Mouse (Mus musculus): ENCODE measurements around the gene Kcng4. TPM values are rescaled to one million over a fixed set of nuclear protein-coding genes. Genes with fewer than 3 reads are reported as not detected.

Kcng4 gene
- total and polyA plus RNA-seq, 3 experiments = 0.05 to 0.33 (median 0.23) TPM

DNA sequence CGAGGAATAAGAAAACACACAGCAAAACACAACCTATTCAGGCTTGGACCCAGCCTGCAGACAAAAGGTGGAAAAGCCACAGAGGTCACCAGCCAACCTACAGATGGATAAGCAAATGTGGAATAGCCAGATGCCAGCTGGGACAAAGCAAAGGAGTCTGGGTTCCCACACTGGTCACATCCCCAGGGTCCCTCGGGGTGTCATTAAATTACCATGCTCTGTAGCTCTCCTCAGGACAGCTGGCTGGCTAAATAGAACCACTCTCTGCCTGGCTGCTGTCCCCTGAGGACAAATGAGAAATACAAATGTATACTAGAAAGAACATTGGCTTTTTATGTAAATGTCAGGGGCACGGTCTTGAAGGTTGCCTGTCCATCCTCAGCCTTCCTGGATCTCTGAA, 4.6 kb downstream of the Kcng4 start:
- intact Hi-C loops (cut with DNase I) = no loop called here
- no peaks in the 10 kb centered on the region; the same call in 1 of the 2 replicates for H3K27me3 ChIP-seq (ENCODE audit: control insufficient read depth, insufficient read depth, low read length)

DNA sequence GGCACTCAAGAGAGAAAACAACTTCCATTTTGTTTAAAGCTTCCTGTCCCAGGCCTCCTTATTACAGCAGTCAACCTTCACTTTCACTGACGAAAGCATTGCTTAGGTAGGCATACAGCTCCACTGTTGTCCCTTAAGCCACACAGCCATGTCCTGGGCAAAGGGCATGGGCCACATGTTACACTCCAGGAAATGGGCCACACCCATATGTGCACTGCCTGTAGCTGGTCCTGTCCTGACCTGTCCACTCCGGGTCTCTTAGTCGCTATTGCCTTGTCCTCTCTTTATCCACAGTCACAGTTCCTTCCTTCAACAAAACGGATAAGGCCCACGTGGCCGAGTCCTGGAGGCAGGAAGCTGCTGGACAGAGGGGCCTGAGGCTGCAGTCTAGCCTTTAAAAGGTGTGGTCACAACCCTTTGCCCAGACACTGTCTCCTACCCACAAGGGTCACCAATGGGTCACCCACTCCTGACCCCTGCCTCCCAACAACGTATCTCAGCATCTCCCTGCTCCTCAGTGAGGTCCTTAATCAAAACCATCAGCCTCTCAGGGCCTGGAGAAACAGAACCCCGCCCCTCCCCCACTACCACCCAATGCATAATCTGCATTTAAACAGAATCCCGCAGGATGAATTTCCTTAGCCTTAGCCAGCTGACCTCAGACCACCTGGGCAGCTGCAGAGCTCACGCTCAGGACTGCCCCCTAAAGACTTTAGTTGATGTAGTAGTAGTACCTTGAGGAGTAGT, 7.7 kb downstream of the Kcng4 start:
- H3K27ac ChIP-seq = no peak overlapping the region
- H3K36me3 ChIP-seq (ENCODE audit: control insufficient read depth, insufficient read depth, low read length) = no peaks in the 10 kb centered on the region
- H3K27me3 ChIP-seq (ENCODE audit: control insufficient read depth, insufficient read depth, low read length) = no peaks in the 10 kb centered on the region
- H3K9ac ChIP-seq (ENCODE audit: low read depth, low read length) = no peak overlapping the region
- no peak for DNase-seq
- H3K4me3 ChIP-seq = no peak overlapping the region
- no peak for TF ChIP-seq POLR2A (IDR thresholded peaks at IDR 0.05; ENCODE audit: insufficient read depth, low read depth, low read length)
- no peak for TF ChIP-seq CTCF (IDR thresholded peaks at IDR 0.05)
- no peak for TF ChIP-seq EP300 (IDR thresholded peaks at IDR 0.05; ENCODE audit: insufficient read depth, low read depth, low read length)
- no peaks in the 10 kb centered on the region for H3K4me1 ChIP-seq (ENCODE audit: control insufficient read depth, insufficient read depth, low read length)
- 51% methylated on average over 10 of the region's 10 CpGs for WGBS
- no peaks in the 10 kb centered on the region for H3K79me2 ChIP-seq (replicated peaks; ENCODE audit: control insufficient read depth, insufficient read depth, low read length)
- intact Hi-C loops (cut with DNase I) = no loop called here

More for the DNA sequence above, 4.6 kb downstream of the Kcng4 start:
- Histone ChIP-seq H3K36me3 (ENCODE audit: control insufficient read depth, insufficient read depth, low read length) (no peaks in the 10 kb centered on the region), H3K79me2 (replicated peaks; ENCODE audit: control insufficient read depth, insufficient read depth, low read length) (no peaks in the 10 kb centered on the region), H3K4me1 (ENCODE audit: control insufficient read depth, insufficient read depth, low read length) (peaks cover 4% of the 10 kb centered on the region), H3K9ac (ENCODE audit: low read depth, low read length) (no peak overlapping the region), H3K4me3 (no peak overlapping the region), H3K27ac (no peak overlapping the region)
- 57% methylated on average over 3 of the region's 3 CpGs for WGBS
- TF ChIP-seq EP300 (IDR thresholded peaks at IDR 0.05; ENCODE audit: insufficient read depth, low read depth, low read length) (no peak), CTCF (IDR thresholded peaks at IDR 0.05) (no peak), POLR2A (IDR thresholded peaks at IDR 0.05; ENCODE audit: insufficient read depth, low read depth, low read length) (no peak)
- no peak for DNase-seq

DNA sequence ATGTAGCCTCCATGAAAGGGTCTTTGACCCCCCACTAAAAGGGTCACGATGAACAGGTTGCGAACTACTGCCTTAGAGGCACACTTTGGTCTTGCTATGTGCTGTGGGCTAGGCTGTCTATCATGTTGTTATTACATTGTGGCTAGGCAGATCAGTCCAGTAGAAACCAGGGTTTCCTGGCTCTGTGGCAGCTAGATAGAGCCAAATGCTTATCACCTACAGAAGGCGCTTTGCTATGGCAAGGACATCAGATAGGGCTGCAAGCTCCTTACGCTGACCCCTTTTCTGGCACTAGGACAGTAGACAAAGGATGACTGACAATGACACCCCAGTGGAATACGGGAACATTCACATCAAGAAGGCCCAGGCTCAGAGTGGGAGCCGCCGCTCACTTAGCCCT, 8.3 kb downstream of the Kcng4 start:
- Histone ChIP-seq H3K4me1 (ENCODE audit: control insufficient read depth, insufficient read depth, low read length) (no peaks in the 10 kb centered on the region), H3K27ac (no peak overlapping the region), H3K9ac (ENCODE audit: low read depth, low read length) (no peak overlapping the region), H3K36me3 (ENCODE audit: control insufficient read depth, insufficient read depth, low read length) (no peaks in the 10 kb centered on the region), H3K79me2 (replicated peaks; ENCODE audit: control insufficient read depth, insufficient read depth, low read length) (no peaks in the 10 kb centered on the region), H3K27me3 (ENCODE audit: control insufficient read depth, insufficient read depth, low read length) (no peaks in the 10 kb centered on the region), H3K4me3 (no peak overlapping the region)
- intact Hi-C loops (cut with DNase I) = no loop called here
- 88% methylated on average over 7 of the region's 7 CpGs for WGBS
- TF ChIP-seq CTCF (IDR thresholded peaks at IDR 0.05) = no peak
- no peak for TF ChIP-seq EP300 (IDR thresholded peaks at IDR 0.05; ENCODE audit: insufficient read depth, low read depth, low read length)
- TF ChIP-seq POLR2A (IDR thresholded peaks at IDR 0.05; ENCODE audit: insufficient read depth, low read depth, low read length) = no peak
- DNase-seq = no peak

DNA sequence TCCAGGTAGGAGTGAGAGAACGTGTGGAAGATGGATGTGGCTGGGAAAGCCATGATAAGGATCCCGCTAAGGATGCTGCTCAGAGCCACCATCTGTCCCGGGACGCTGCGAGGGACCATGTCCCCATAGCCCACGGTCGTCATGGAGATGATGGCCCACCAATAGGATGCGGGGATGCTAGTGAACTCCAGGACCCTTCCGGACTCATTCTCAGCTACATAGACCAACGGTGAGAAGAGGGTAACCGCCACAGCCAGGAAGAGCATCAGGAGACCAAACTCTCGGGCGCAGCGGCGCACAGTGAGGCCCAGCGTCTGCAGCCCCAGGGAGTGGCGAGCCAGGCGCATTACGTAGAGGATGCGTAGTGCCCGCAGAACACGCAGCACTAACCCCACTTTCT, 9.7 kb downstream of the Kcng4 start:
- Histone ChIP-seq H3K27ac (no peak overlapping the region), H3K79me2 (replicated peaks; ENCODE audit: control insufficient read depth, insufficient read depth, low read length) (no peaks in the 10 kb centered on the region), H3K4me3 (no peak overlapping the region), H3K36me3 (ENCODE audit: control insufficient read depth, insufficient read depth, low read length) (no peaks in the 10 kb centered on the region), H3K9ac (ENCODE audit: low read depth, low read length) (no peak overlapping the region), H3K4me1 (ENCODE audit: control insufficient read depth, insufficient read depth, low read length) (no peaks in the 10 kb centered on the region), H3K27me3 (ENCODE audit: control insufficient read depth, insufficient read depth, low read length) (no peaks in the 10 kb centered on the region)
- WGBS = 87% methylated on average over 22 of the region's 22 CpGs
- no peak for DNase-seq
- TF ChIP-seq POLR2A (IDR thresholded peaks at IDR 0.05; ENCODE audit: insufficient read depth, low read depth, low read length) (no peak), EP300 (IDR thresholded peaks at IDR 0.05; ENCODE audit: insufficient read depth, low read depth, low read length) (no peak), CTCF (IDR thresholded peaks at IDR 0.05) (no peak)
- intact Hi-C loops (cut with DNase I) = no loop called here

DNA sequence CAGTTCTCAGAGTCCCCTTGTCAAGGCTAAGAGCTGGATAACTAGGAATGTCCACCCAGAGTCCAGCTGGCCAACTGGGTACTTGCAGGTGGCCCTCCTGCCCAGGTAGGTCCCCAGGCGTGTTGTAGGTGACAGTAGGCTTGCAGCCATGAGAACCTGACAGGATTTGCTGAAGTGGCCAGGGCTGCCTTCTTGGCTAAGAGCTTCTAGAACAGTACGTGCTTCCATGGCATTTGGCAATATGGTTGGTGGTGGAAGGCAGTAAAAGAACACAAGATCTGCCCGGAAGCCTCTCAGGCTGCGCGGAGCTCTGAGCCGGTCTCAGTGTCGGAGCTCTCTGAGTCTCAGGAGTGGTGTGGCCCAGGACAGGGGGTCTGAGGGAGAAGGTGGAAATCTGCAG, 10.6 kb downstream of the Kcng4 start:
- TF ChIP-seq POLR2A (IDR thresholded peaks at IDR 0.05; ENCODE audit: insufficient read depth, low read depth, low read length) (no peak), CTCF (IDR thresholded peaks at IDR 0.05) (no peak), EP300 (IDR thresholded peaks at IDR 0.05; ENCODE audit: insufficient read depth, low read depth, low read length) (no peak)
- Histone ChIP-seq H3K4me3 (no peak overlapping the region), H3K4me1 (ENCODE audit: control insufficient read depth, insufficient read depth, low read length) (no peaks in the 10 kb centered on the region; the same call in 1 of the 2 replicates), H3K79me2 (replicated peaks; ENCODE audit: control insufficient read depth, insufficient read depth, low read length) (no peaks in the 10 kb centered on the region), H3K9ac (ENCODE audit: low read depth, low read length) (no peak overlapping the region), H3K27ac (no peak overlapping the region), H3K27me3 (ENCODE audit: control insufficient read depth, insufficient read depth, low read length) (no peaks in the 10 kb centered on the region), H3K36me3 (ENCODE audit: control insufficient read depth, insufficient read depth, low read length) (no peaks in the 10 kb centered on the region)
- WGBS = 90% methylated on average over 7 of the region's 7 CpGs
- DNase-seq = no peak
- intact Hi-C loops (cut with DNase I) = no loop called here

DNA sequence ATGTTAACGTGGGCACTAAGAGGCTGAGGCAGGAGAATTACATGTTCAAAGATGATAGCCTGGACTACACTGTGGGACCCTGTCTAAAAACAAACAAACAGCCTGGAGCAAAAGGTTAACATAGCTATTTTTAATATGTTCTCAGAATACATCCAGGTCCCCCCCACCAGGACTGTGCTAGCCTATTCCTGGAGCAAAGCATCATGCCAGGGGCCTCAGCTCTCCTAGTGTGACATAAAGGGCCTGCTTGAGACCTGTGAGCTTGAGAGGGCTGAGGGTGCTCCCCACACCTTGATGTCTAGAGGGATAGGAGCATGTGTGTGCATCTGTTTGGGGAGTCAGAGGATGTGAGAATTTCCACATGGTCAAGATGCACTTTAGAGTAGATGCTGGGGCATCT, 11.7 kb downstream of the Kcng4 start:
- no peak overlapping the region for H3K27ac ChIP-seq

More for the DNA sequence above, 11.7 kb downstream of the Kcng4 start:
- no peak overlapping the region for H3K9ac ChIP-seq (ENCODE audit: low read depth, low read length)
- H3K36me3 ChIP-seq (ENCODE audit: control insufficient read depth, insufficient read depth, low read length) = no peaks in the 10 kb centered on the region
- 70% methylated on average over 1 of the region's 1 CpGs for WGBS
- TF ChIP-seq EP300 (IDR thresholded peaks at IDR 0.05; ENCODE audit: insufficient read depth, low read depth, low read length) (no peak), CTCF (IDR thresholded peaks at IDR 0.05) (no peak), POLR2A (IDR thresholded peaks at IDR 0.05; ENCODE audit: insufficient read depth, low read depth, low read length) (no peak)
- intact Hi-C loops (cut with DNase I) = no loop called here
- no peaks in the 10 kb centered on the region; the same call in 1 of the 2 replicates for H3K4me1 ChIP-seq (ENCODE audit: control insufficient read depth, insufficient read depth, low read length)
- DNase-seq = no peak
- H3K4me3 ChIP-seq = no peak overlapping the region
- no peaks in the 10 kb centered on the region for H3K79me2 ChIP-seq (replicated peaks; ENCODE audit: control insufficient read depth, insufficient read depth, low read length)
- no peaks in the 10 kb centered on the region for H3K27me3 ChIP-seq (ENCODE audit: control insufficient read depth, insufficient read depth, low read length)

Data from heart, adult 2 months (tissue).